In the genomic region with DNA sequence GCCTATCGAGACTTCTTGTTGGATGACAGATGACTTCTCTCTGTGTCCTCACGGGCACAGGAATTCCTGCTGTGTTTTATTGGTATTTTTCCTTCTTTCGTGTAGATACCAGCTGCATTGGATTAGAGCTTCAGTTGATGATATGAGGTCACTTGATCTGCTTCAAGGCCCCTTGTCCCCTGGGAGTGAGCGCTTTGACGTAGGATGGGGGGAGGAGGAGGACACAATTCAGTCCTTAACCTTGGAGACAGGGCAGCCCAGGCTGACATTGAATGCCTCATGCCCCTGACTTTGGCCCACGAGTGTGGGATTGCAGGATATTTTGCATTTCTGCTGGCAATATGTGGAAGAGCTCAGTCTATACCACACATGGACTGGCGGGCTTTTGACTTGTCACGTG, we compare ENCODE assay signal across 13 mouse cellular contexts. TPM values are rescaled to one million over a fixed set of nuclear protein-coding genes. Genes with fewer than 3 reads are reported as not detected.
A peak's percentile ranks its signal among the peaks of the same experiment; 100 is the strongest.
DNase-seq lines count a peak whose midpoint lies in the region; ATAC-seq lines count a peak whose summit lies in the region.
"Had no signal": no experiment of that assay in that cellular context is flagged by ENCODE, and none has a peak within 500 bp of the region (broad histone marks: within the 10 kb centered on the region; RNA-seq: fewer than 3 reads in every experiment).

No protein-coding gene starts in this region.

- H3K4me3 ChIP-seq in forebrain, embryonic 15.5 days = no peak overlapping the region
- H3K4me3 ChIP-seq in forebrain, embryonic 11.5 days (ENCODE audit: low read depth, low read length) = no peak overlapping the region
- H3K4me3 ChIP-seq in neural tube, embryonic 14.5 days (ENCODE audit: low read depth, low read length) = no peak overlapping the region
- H3K4me3 ChIP-seq: embryonic facial prominence, embryonic 15.5 days; hindbrain, embryonic 15.5 days had no signal

- no peak overlapping the region for H3K9ac ChIP-seq in forebrain, embryonic 15.5 days (replicated peaks)
- no peak overlapping the region for H3K9ac ChIP-seq in forebrain, embryonic 11.5 days (ENCODE audit: low read length)
- H3K9ac ChIP-seq in neural tube, embryonic 14.5 days (replicated peaks; ENCODE audit: low read depth, low read length) = no peak overlapping the region
- H3K9ac ChIP-seq: embryonic facial prominence, embryonic 15.5 days; hindbrain, embryonic 15.5 days; liver, postnatal 0 days had no signal

- no peaks in the 10 kb centered on the region for H3K9me3 ChIP-seq in forebrain, embryonic 15.5 days
- no peaks in the 10 kb centered on the region for H3K9me3 ChIP-seq in forebrain, embryonic 11.5 days (ENCODE audit: control insufficient read depth, low read length)
- H3K9me3 ChIP-seq in neural tube, embryonic 14.5 days (ENCODE audit: control insufficient read depth, low read length) = no peaks in the 10 kb centered on the region
- H3K9me3 ChIP-seq: embryonic facial prominence, embryonic 15.5 days; hindbrain, embryonic 15.5 days had no signal

- H3K4me2 ChIP-seq in forebrain, embryonic 15.5 days (replicated peaks) = no peak overlapping the region
- no peak overlapping the region for H3K4me2 ChIP-seq in forebrain, embryonic 11.5 days (ENCODE audit: low read depth, low read length, severe bottlenecking)
- no peak overlapping the region for H3K4me2 ChIP-seq in neural tube, embryonic 14.5 days (ENCODE audit: low read depth, low read length)
- H3K4me2 ChIP-seq: embryonic facial prominence, embryonic 15.5 days; hindbrain, embryonic 15.5 days had no signal

- H3K27ac ChIP-seq in forebrain, embryonic 15.5 days (replicated peaks) = peak overlapping the region; percentile 67; the same call in 1 of the 2 replicates
- H3K27ac ChIP-seq in forebrain, embryonic 11.5 days (ENCODE audit: low read depth, low read length) = no peak overlapping the region
- 0 out of 2 replicates have a peak overlapping the region, but pooled peaks have one; percentile 12 for H3K27ac ChIP-seq in neural tube, embryonic 14.5 days (ENCODE audit: low read depth, low read length)
- H3K27ac ChIP-seq: embryonic facial prominence, embryonic 15.5 days; hindbrain, embryonic 15.5 days; macrophage had no signal

- no peaks in the 10 kb centered on the region for H3K27me3 ChIP-seq in forebrain, embryonic 15.5 days
- no peaks in the 10 kb centered on the region for H3K27me3 ChIP-seq in forebrain, embryonic 11.5 days (ENCODE audit: control insufficient read depth, insufficient read depth, low read length)
- H3K27me3 ChIP-seq in neural tube, embryonic 14.5 days (ENCODE audit: control insufficient read depth, insufficient read depth, low read length) = no peaks in the 10 kb centered on the region
- H3K27me3 ChIP-seq: embryonic facial prominence, embryonic 15.5 days; hindbrain, embryonic 15.5 days had no signal

- no peak for DNase-seq in forebrain, embryonic 11.5 days (ENCODE audit: low spot score)
- no peak for DNase-seq in neural tube, embryonic 10.5 days (ENCODE audit: extremely low spot score, low spot score)
- peak; percentile 34 for DNase-seq in embryo, embryonic 11 days
- DNase-seq in urinary bladder, adult 2 months (ENCODE audit: low spot score) = no peak
- DNase-seq in thymus, postnatal 0 days (ENCODE audit: low spot score) = no peak
- DNase-seq: kidney, adult 18-20 months; liver, postnatal 0 days had no signal

- no peaks in the 10 kb centered on the region for H3K36me3 ChIP-seq in forebrain, embryonic 15.5 days
- no peaks in the 10 kb centered on the region for H3K36me3 ChIP-seq in forebrain, embryonic 11.5 days (ENCODE audit: control insufficient read depth, insufficient read depth, low read length)
- no peaks in the 10 kb centered on the region for H3K36me3 ChIP-seq in neural tube, embryonic 14.5 days (ENCODE audit: control insufficient read depth, insufficient read depth, low read length)
- H3K36me3 ChIP-seq: embryonic facial prominence, embryonic 15.5 days; hindbrain, embryonic 15.5 days had no signal

- ATAC-seq in forebrain, embryonic 15.5 days (replicated peaks) = no peak; the same call in 1 of the 2 replicates
- ATAC-seq in forebrain, embryonic 11.5 days (replicated peaks; ENCODE audit: low FRiP score) = no peak
- no peak for ATAC-seq in neural tube, embryonic 14.5 days (ENCODE audit: low read depth)
- ATAC-seq: CD4-positive, CD25-positive, alpha-beta regulatory T cell, adult 4 months; liver, postnatal 0 days had no signal

- peaks cover 35% of the 10 kb centered on the region for H3K4me1 ChIP-seq in forebrain, embryonic 15.5 days
- peaks cover 5% of the 10 kb centered on the region; the same call in 1 of the 2 replicates for H3K4me1 ChIP-seq in forebrain, embryonic 11.5 days (replicated peaks; ENCODE audit: control insufficient read depth, insufficient read depth, low read length)
- H3K4me1 ChIP-seq in neural tube, embryonic 14.5 days (ENCODE audit: control insufficient read depth, insufficient read depth, low read length) = peaks cover 21% of the 10 kb centered on the region

- 77% methylated on average over 8 of the region's 8 CpGs for WGBS in forebrain, embryonic 15.5 days
- WGBS in forebrain, embryonic 11.5 days = 78% methylated on average over 8 of the region's 8 CpGs
- 72% methylated on average over 8 of the region's 8 CpGs for WGBS in neural tube, embryonic 14.5 days

RNA-seq across cellular contexts. Expression of gene Anapc16, which starts 28.6 kb away (rescaled TPM):
- polyA plus RNA-seq in forebrain, embryonic 15.5 days (2015; fragmentation: Nextera tagmentation; extraction: Ambion mirVana) = 117 TPM in 2 replicates
- polyA plus RNA-seq in forebrain, embryonic 11.5 days (2014; fragmentation: Nextera tagmentation; extraction: Ambion mirVana) = 94.6 and 99.4 TPM in 2 replicates
- 116 and 120 TPM in 2 replicates for polyA plus RNA-seq in neural tube, embryonic 14.5 days (2014; fragmentation: Nextera tagmentation; extraction: Ambion mirVana)
- 91.8 and 93.0 TPM in 2 replicates for polyA plus RNA-seq in urinary bladder, adult 2 months (2012; rRNA removed)
- 139 and 168 TPM in 2 replicates for polyA plus RNA-seq in thymus, postnatal 0 days (2015; fragmentation: Nextera tagmentation; extraction: Ambion mirVana)

RNA-seq across cellular contexts. Expression of gene Ascc1, which starts 29.0 kb away (rescaled TPM):
- polyA plus RNA-seq in forebrain, embryonic 15.5 days (2015; fragmentation: Nextera tagmentation; extraction: Ambion mirVana) = 47.9 and 48.9 TPM in 2 replicates
- 35.8 and 38.4 TPM in 2 replicates for polyA plus RNA-seq in forebrain, embryonic 11.5 days (2014; fragmentation: Nextera tagmentation; extraction: Ambion mirVana)
- polyA plus RNA-seq in neural tube, embryonic 14.5 days (2014; fragmentation: Nextera tagmentation; extraction: Ambion mirVana) = 43.6 and 46.7 TPM in 2 replicates
- 36.2 and 39.2 TPM in 2 replicates for polyA plus RNA-seq in urinary bladder, adult 2 months (2012; rRNA removed)
- polyA plus RNA-seq in thymus, postnatal 0 days (2015; fragmentation: Nextera tagmentation; extraction: Ambion mirVana) = 38.5 and 43.2 TPM in 2 replicates
